Mouse (Mus musculus) bone marrow macrophage, adult 2 months (primary cell): ENCODE measurements around the gene Cdh7.

Source experiments
- CTCF ChIP-seq: IDR thresholded peaks from 2 replicates; pipeline ENCODE4 v1.5.1; 2012; ENCODE audit warnings: low read depth, mild to moderate bottlenecking, low read length, moderate library complexity
- POLR2A ChIP-seq: IDR thresholded peaks from 2 replicates; pipeline ENCODE4 v1.6.1; 2012; ENCODE audit warnings: mild to moderate bottlenecking, low read depth, low read length, borderline replicate concordance

DNA sequence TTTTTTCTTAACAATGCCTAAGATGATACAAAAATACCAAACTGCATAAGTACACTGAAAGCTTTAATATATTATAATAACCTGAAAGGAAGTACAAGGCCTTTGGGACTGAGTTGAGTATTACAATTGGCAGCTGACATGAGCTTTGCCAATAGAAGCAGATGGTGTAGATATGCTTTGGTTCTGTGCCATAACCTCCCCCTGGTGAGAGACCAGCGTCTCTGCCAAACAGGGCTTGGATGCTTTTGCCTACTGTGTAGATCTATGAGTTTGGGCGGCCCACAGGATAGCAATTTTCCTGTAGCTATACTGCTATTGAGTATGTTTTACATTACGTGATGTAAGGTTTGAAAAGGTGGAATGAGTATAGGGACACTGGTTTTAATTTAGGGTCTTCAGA lies 49.6 kb upstream of the Cdh7 start:
- TF ChIP-seq POLR2A (no peak), CTCF (no peak)
